Mouse (Mus musculus) gastrocnemius, postnatal 14 days (tissue): ENCODE results near the gene Hmox2. TPM values are rescaled to one million over a fixed set of nuclear protein-coding genes. Genes with fewer than 3 reads are reported as not detected.
"Not testable (repeated sequence)": the region's sequence is repeated elsewhere in the genome, so short reads cannot be mapped to it uniquely, and the experiment has no call there.

Experiments used
- DNase-seq: peaks from one replicate; pipeline ENCODE4 v3.0.0; 2021; ENCODE audit warnings: mixed read lengths
- intact Hi-C: fragments of 180-260 bp; cut with DNase I; formaldehyde crosslinking; loops from one replicate; pipeline ENCODE4 v1.15.1; 2025; ENCODE audit warnings: low total_unique reads
- long read RNA-seq, 2 experiments: library from polyadenylated mRNA; stranded (forward); transcript quantifications; one replicate each; pipeline ENCODE4 v2.0.0; 2021
- total RNA-seq, 2 experiments: library from RNA; stranded (reverse); gene quantifications; 2 replicates each; pipeline ENCODE4 v1.2.3; 2021

Gene Hmox2
- 10 to 100 TPM; 41.8 to 44.5 TPM for total RNA-seq
- long read RNA-seq, experiment 1, transcript Hmox2-201 (6 exons, 1,730 nt) = major isoform, 38 of 51 reads
- long read RNA-seq, experiment 1, partial matches to known transcripts = 6 of 51 reads
- long read RNA-seq, experiment 1, other reads (novel, unspliced or antisense) = 7 of 51 reads
- long read RNA-seq, experiment 2, transcript Hmox2-201 (6 exons, 1,730 nt) = major isoform, 43 of 57 reads
- long read RNA-seq, experiment 2, partial matches to known transcripts = 9 of 57 reads
- long read RNA-seq, experiment 2, other reads (novel, unspliced or antisense) = 4 of 57 reads

GRCm38 (mm10) chr16:4725780-4726527, at the start of gene Hmox2:
Gene Hmox2 (plus strand): TSS chr16:4726361.
- intact Hi-C loops = no loop called here
- peak; percentile 93 for DNase-seq

GRCm38 (mm10) chr16:4676836-4677235, 49.3 kb upstream of the Hmox2 start:
- intact Hi-C loops = no loop called here

DNA sequence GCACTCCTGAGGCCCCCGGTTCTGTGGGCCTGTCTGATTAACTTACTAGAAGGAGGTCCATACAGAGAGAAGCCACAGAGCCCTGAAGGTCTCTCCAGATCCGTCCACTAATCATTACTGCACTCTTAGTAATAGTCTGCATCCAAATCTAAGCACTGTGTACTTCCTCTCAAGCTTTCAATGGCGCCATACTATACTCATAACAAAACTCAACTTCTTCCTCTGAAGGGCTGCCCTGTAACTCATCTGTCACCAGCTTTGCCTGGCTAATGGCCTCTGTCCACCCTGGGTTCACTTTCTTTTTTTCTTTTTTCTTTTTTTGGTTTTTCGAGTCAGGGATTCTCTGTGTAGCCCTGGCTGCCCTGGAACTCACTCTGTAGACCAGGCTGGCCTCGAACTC, 48.1 kb upstream of the Hmox2 start:
- intact Hi-C loops = no loop called here
- no peak for DNase-seq

More at GRCm38 (mm10) chr16:4676836-4677235, 49.3 kb upstream of the Hmox2 start:
- no peak for DNase-seq

DNA sequence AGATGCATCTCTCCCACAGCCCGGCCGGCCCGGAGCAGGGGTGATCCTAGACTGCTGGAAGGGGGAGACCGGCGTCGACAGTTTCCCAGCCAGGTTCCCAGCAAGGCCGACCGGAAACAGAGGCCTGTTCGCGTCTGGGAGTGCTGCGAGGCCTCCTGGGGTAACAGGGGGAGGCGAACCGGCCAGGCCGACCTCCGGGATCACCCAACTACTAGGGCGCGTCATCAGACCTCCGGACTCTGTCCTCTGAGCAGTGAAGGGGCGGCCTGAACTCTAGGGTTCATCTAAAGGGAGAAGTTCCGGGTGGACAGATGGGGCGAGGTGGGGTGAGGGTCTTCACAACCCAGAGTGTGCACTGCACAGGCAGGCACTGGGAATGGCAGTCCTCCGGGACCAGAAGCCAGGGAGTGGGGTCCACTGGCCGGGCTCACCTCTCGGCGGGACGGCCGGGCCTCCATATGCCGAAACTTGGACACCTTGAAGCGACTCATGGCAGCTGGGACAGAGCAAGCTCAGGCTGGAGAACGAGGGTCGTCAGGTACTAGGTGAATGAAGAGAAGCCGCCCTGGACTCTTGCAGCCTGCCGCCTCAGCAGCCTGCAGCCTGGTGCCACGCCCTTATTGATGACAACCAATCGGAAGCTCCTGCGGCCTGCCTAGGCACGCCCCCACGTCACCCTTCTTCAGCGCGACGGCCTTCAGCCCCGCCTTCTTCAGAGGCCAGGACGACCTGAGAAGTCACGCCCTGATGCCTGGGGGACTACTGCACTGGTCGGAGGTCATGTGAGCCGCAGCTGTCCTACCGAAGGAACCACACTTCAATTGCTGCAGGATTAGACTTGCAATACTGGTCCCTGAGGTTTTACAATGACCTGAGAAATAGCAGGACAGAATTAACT, 46.8 kb upstream of the Hmox2 start, which contains the start of gene Coro7:
Coro7 (minus strand) TSS at position 657 of the 898 bp plus-strand sequence.
- peak; percentile 92 for DNase-seq
- intact Hi-C loops = no loop called here

DNA sequence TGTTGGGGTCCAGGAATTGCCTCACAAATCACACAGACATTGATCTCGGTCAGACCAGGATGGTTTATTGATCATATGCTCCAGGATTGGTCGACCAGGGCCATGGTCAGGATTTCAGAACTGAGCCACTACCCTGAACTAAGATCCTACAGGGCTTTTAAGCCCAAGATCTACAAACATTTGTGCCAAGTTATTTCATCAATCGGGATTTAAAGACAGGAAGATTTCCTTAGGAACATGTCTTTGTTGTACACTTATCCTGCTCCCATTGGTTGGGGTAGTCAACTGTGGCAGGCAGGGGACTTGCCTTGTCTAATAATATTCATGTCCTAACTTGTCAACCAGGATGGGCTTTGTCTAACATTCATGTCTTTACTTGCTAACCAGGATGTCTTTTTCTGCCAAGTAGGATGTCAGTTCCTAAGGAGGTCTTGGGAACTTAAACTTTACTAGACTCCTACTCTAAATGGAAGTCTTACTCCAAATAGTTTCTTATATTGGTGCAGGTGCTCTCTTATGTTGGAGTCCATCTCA, 45.2 kb upstream of the Hmox2 start:
- DNase-seq, intact Hi-C loops: not testable (repeated sequence)

GRCm38 (mm10) chr16:4682628-4683179, 43.5 kb upstream of the Hmox2 start:
- no peak for DNase-seq
- intact Hi-C loops = no loop called here

GRCm38 (mm10) chr16:4683193-4683580, 43.0 kb upstream of the Hmox2 start:
- intact Hi-C loops = no loop called here
- DNase-seq = no peak

DNA sequence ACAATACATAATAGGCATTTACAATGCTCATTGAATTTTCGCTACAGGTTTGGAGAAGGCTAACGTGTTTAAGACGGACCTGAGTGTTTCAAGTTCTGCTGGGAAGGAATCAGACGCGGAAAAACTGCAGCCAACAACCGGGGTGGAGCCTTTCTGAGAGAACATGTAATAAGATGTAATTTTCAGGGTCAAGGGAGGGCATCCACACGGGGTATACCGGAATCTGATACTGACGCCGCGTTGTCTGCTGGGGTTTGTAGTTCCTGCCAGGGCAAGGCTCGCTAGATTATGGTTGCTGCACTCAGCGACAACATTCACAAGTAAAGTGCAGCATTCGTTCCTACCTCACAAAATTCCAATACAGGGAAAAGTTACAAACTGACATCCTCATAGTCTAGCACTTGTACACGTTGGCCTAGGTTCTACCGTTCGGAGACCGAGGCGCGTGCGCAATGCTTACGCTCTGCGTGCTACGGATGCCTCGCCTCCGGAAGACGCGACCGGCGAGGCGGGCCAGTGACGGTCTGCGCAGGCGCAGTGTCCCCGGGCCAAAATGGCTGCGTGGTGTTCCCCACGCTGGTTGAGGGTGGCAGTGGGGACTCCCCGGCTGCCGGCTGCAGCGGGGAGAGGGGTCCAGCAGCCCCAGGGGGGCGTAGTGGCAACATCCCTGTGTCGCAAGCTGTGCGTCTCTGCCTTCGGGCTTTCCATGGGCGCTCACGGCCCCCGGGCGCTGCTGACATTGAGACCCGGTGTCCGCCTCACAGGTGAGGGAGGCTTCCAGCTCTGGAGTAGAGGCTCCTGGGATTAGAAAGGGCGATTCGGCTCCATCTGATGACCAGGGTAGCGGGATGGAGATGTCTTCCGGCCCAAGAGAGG, 42.3 kb upstream of the Hmox2 start:
- peak; percentile 98 for DNase-seq
- intact Hi-C loops = no loop called here

DNA sequence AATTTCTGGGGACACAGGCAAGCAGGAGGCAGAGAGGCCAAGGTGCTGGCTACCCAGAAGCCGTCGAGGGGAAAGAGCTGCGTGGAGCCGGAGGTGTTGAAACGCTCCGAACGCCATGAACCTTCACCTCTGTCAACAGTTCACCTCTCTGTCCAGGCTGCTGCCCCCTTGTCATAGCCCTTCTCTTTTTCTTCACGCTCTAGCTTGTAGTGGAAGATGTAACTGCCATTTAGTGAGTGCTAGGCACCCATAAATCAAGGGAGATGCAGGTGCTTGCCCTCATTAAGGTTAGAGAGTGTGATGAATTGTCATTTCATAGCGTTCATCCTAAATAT, 41.7 kb upstream of the Hmox2 start:
- intact Hi-C loops = no loop called here
- DNase-seq = no peak

DNA sequence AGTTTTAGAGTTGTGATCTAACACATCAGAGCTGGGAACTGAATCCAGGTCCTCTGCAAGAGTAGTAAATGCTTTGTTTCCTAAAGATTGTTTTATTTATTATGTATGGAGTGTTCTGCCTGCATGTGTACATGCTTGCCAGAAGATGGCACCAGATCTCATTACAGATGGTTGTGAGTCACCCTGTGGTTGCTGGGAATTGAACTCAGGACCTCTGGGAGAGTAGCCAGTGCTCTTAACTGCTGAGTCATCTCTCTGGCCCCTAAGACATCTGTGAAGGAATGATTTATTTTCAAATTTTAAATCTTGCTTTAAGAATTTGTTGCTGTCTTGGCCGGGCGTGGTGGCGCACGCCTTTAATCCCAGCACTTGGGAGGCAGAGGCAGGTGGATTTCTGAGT, 36.8 kb upstream of the Hmox2 start:
- DNase-seq, intact Hi-C loops: not testable (repeated sequence)

GRCm38 (mm10) chr16:4701211-4701610, 24.9 kb upstream of the Hmox2 start:
- no peak for DNase-seq
- intact Hi-C loops = loop anchor here (10.0 kb wide), 1 partner anchor 94 kb away; the partner anchor contains the start of gene Cdip1

DNA sequence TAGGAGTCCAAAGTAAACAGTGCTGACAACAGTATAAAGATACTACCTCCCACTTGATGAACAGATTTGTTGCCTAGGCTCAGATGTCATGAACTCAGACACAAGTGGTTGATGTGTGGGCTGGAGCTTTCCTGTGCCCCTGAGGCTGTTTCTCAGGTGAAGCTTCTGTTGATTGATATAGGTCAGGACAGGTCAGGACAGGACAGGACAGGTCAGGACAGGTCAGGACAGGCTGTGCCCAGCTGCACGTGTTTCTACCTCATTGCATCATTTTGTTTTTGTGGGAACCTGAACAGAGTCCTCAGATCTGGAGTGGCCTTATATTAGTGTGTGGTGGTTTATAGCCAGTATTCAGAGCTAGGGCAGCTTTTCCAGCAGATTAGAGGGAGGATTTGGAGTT, 23.5 kb upstream of the Hmox2 start:
- DNase-seq = no peak
- intact Hi-C loops = loop anchor here (10.0 kb wide), 1 partner anchor 92 kb away; the partner anchor contains the start of gene Cdip1

DNA sequence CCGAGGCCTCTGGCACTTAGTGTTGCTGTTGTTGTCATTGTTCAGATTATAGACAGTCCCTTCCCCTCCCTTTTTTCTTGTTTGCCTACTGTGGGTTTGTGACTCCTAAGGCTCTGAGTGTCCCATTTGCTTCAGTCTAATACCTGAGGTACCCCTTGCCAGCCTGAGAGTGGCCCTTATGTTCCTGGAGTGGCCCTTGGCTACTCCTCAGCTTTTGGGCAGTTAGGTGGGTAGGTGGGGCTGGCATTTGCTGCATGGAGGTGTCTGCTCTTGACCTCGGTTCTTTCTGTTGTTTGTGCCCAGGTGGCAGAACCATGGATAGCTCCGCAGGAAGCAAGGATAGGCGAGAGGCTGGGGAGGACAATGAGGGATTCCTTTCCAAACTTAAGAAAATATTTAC, 20.6 kb upstream of the Hmox2 start:
- intact Hi-C loops = loop anchor here (10.0 kb wide), 1 partner anchor 89 kb away; the partner anchor contains the start of gene Cdip1

GRCm38 (mm10) chr16:4711173-4711572, 15.0 kb upstream of the Hmox2 start:
- DNase-seq = no peak
- intact Hi-C loops = no loop called here

More for the DNA sequence above, 20.6 kb upstream of the Hmox2 start:
- no peak for DNase-seq

DNA sequence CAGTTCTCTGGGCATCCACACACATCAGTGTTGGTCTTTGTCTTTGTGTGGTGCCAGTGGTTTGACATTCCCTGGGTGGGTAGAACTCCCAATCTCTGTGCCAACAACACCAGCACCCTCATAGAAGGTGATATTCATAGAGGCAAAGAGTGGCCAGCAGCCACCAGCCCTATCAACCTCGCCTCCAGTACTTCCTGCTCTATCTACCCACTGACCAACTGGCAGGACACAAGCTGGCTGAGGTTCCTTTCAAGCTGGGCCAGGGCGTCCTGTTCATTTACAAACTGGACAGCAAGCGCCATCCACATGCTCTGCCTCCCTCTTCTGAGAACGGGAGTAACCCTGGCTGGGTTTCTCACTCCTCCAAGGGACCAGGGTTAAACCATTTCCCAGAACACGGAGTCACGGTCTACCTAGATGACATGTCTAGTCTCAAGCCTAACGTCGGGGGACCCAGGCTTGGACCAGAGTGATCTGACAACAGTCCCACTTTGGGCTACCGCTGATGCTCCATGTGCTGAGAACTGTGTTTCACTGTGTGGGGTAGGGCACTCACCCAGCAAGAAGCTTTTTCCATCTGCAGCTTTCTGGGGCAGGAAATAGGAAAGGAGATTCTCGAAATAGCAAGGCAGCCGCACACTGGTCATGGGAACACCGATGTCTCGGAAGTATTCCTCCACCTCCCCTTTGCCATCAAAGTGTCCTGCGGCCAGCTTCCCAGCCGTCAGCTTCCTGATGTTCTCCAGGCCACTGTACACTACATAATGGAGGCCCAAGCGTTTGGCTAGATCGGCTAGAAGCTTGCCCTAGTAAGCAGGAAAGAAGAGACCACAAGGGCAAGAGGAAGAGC, 12.1 kb upstream of the Hmox2 start:
- intact Hi-C loops = no loop called here
- DNase-seq = no peak

GRCm38 (mm10) chr16:4717866-4718265, 8.3 kb upstream of the Hmox2 start:
- DNase-seq = no peak
- intact Hi-C loops = no loop called here

DNA sequence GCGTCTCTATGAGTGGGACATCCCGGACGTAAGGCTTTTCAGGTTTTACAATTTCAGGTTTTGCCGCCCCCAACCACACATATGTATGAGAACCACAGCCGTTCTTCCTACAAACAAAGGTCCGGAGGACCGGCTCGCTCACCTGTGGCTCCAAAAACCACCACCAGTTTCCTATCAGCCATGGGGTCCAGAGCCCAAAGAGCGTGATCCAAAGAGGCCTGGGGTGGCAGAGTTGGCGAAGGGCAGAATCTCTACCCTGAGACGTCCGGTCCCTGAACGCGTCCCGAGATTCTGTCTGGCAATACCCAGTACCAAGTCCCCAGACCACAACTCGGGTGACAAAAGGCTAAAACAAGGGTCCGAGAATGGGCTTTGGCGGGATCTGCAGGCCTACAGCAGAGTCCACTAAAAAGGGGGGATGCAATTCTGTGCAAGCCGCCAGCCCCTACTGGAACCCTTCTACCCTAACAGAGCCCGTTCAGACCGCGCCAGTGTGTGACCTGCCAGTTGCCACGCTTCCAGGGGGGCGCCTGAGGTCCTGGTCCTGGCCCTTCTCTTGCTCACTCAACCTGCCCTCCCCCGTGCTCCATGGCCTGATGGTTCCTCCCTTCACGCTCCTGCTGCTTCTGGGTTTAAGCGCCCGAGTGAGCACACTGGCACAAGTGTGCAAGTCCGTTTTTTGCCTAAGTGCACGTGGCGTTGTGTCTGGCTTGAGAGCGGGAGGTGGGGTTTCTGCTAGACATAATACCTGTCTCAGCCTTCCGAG, 7.2 kb upstream of the Hmox2 start, which contains the start of gene Nmral1:
Nmral1 (minus strand) TSS at position 604 of the 766 bp plus-strand sequence.
- DNase-seq = peak; percentile 53
- intact Hi-C loops = no loop called here
